Mouse (Mus musculus): ENCODE data around the gene Ncapd3.

GRCm38 (mm10) chr9:27070895-27071294 lies 40.9 kb downstream of the Ncapd3 start:
- TF ChIP-seq CTCF (IDR thresholded peaks at IDR 0.05; ENCODE audit: low read depth) (no peak), EP300 (IDR thresholded peaks at IDR 0.05; ENCODE audit: low read depth) (no peak)
